Mouse (Mus musculus) myocyte (in vitro differentiated cells): ENCODE data around the gene Chd9.

Experiments
- CEBPB ChIP-seq: IDR thresholded peaks from 2 replicates; pipeline ENCODE4 v1.6.1; 2011; ENCODE audit warnings: mild to moderate bottlenecking, moderate library complexity; ENCODE audit not compliant: poor library complexity, insufficient read depth, severe bottlenecking
- E2F4 ChIP-seq: IDR thresholded peaks from one replicate; pipeline ENCODE4 v1.6.1; 2011; ENCODE audit warnings: mild to moderate bottlenecking, control low read depth, moderate library complexity; ENCODE audit not compliant: insufficient read depth
- MAX ChIP-seq: IDR thresholded peaks from one replicate; pipeline ENCODE4 v1.6.1; 2011; ENCODE audit warnings: low read depth, mild to moderate bottlenecking, control low read depth
- MYOD1 ChIP-seq, 3 experiments: IDR thresholded peaks; one replicate each; pipeline ENCODE4 v1.6.1; 2011; ENCODE audit warnings: control low read depth in 2 of 3, low read depth in 2 of 3, mild to moderate bottlenecking in 2 of 3, moderate library complexity in 1 of 3; ENCODE audit not compliant: insufficient read length in 2 of 3, control insufficient read depth in 1 of 3
- MYOG ChIP-seq, 3 experiments: IDR thresholded peaks; one replicate each; pipeline ENCODE4 v1.6.1; 2011; ENCODE audit warnings: control low read depth in 2 of 3, low read depth in 2 of 3, mild to moderate bottlenecking in 2 of 3; ENCODE audit not compliant: insufficient read length in 2 of 3, control insufficient read depth in 1 of 3, insufficient read depth in 1 of 3
- POLR2A ChIP-seq: IDR thresholded peaks from one replicate; pipeline ENCODE4 v1.6.1; 2011; ENCODE audit warnings: low read depth, mild to moderate bottlenecking, control low read depth, moderate library complexity; ENCODE audit not compliant: insufficient read length
- POLR2AphosphoS2 ChIP-seq: IDR thresholded peaks from one replicate; pipeline ENCODE4 v1.6.1; 2011; ENCODE audit warnings: low read depth, control low read depth; ENCODE audit not compliant: insufficient read length
- REST ChIP-seq: IDR thresholded peaks from one replicate; pipeline ENCODE4 v1.6.1; 2011; ENCODE audit warnings: mild to moderate bottlenecking, control low read depth, moderate library complexity; ENCODE audit not compliant: insufficient read depth, insufficient read length
- SRF ChIP-seq: IDR thresholded peaks from one replicate; pipeline ENCODE4 v1.6.1; 2011; ENCODE audit warnings: low read depth; ENCODE audit not compliant: control insufficient read depth, insufficient read length
- TCF12 ChIP-seq: IDR thresholded peaks from one replicate; pipeline ENCODE4 v1.6.1; 2011; ENCODE audit warnings: mild to moderate bottlenecking, control low read depth; ENCODE audit not compliant: poor library complexity, insufficient read depth, severe bottlenecking
- TCF3 ChIP-seq: IDR thresholded peaks from one replicate; pipeline ENCODE4 v1.6.1; 2011; ENCODE audit warnings: low read depth, control low read depth; ENCODE audit not compliant: insufficient read length
- USF1 ChIP-seq: IDR thresholded peaks from one replicate; pipeline ENCODE4 v1.6.1; 2011; ENCODE audit warnings: low read depth, mild to moderate bottlenecking, control low read depth, moderate library complexity

DNA sequence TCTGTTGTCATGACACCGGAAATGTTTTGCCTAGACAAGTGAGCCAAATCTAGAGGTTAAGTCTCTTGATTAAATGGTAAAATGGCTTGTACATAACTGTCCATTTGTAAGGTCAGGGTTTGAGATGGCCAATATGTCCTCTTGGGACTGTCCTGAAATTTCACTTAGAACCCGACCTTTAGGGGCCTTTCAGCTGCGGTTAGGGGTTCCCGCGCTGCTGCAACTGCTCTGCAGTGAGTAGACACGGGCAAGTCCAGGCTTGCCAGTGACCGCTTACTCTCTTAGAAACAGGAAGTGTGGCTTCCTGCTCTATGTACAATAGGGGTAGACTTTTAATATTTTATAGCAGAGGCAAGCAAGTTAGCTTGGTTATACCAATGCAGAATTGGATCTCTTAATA, 253.8 kb downstream of the Chd9 start:
- no peak for TF ChIP-seq POLR2A
- TF ChIP-seq MAX = no peak
- no peak for TF ChIP-seq MYOG (IDR thresholded peaks at IDR 0.05; ENCODE audit: control insufficient read depth in 1 of 3, insufficient read depth in 1 of 3, insufficient read length in 2 of 3, low read depth in 2 of 3)
- no peak for TF ChIP-seq TCF12
- TF ChIP-seq CEBPB = no peak
- TF ChIP-seq POLR2AphosphoS2 = no peak
- TF ChIP-seq REST = no peak
- no peak for TF ChIP-seq E2F4
- TF ChIP-seq MYOD1 (IDR thresholded peaks at IDR 0.05; ENCODE audit: control insufficient read depth in 1 of 3, insufficient read length in 2 of 3, low read depth in 2 of 3) = no peak
- TF ChIP-seq SRF = no peak
- TF ChIP-seq TCF3 = no peak
- no peak for TF ChIP-seq USF1
